Mouse (Mus musculus): ENCODE data around the gene Masp2.

The Masp2 gene

GRCm38 (mm10) chr4:148639455-148639854 lies 37.1 kb downstream of the Masp2 start:
- no peak for DNase-seq (ENCODE audit: low spot score)

- DNase-seq (ENCODE audit: low spot score): no peak
These were observed 38.8 kb downstream of the Masp2 start for GRCm38 (mm10) chr4:148641121-148641520.

- DNase-seq (ENCODE audit: low spot score): no peak
These were observed 41.2 kb downstream of the Masp2 start, which contains the start of gene Gm572 for GRCm38 (mm10) chr4:148643291-148644156. TSS of gene Gm572 (plus strand) at chr4:148643317.

- DNase-seq (ENCODE audit: low spot score): peak; percentile 78
These were observed 41.8 kb downstream of the Masp2 start for GRCm38 (mm10) chr4:148644157-148644511.

GRCm38 (mm10) chr4:148644926-148645325 lies 42.6 kb downstream of the Masp2 start:
- no peak for DNase-seq (ENCODE audit: low spot score)

GRCm38 (mm10) chr4:148646616-148647015 lies 44.3 kb downstream of the Masp2 start:
- no peak for DNase-seq (ENCODE audit: low spot score)

- DNase-seq (ENCODE audit: low spot score): no peak
These were observed 47.0 kb downstream of the Masp2 start for GRCm38 (mm10) chr4:148649309-148649708.

GRCm38 (mm10) chr4:148651045-148651444 lies 48.7 kb downstream of the Masp2 start:
- DNase-seq (ENCODE audit: low spot score): no peak

GRCm38 (mm10) chr4:148654701-148655398 lies 52.5 kb downstream of the Masp2 start:
- peak; percentile 56 for DNase-seq (ENCODE audit: low spot score)

GRCm38 (mm10) chr4:148656691-148657258 lies 54.4 kb downstream of the Masp2 start:
- DNase-seq (ENCODE audit: low spot score): peak; percentile 63

- DNase-seq (ENCODE audit: low spot score): no peak
These were observed 55.4 kb downstream of the Masp2 start for GRCm38 (mm10) chr4:148657776-148658175.

GRCm38 (mm10) chr4:148660174-148660573 lies 57.8 kb downstream of the Masp2 start:
- DNase-seq (ENCODE audit: low spot score): no peak

- DNase-seq (ENCODE audit: low spot score): no peak
These were observed 60.0 kb downstream of the Masp2 start for GRCm38 (mm10) chr4:148662168-148662965.

- no peak for DNase-seq (ENCODE audit: low spot score)
These were observed 61.0 kb downstream of the Masp2 start for GRCm38 (mm10) chr4:148663326-148663725.

- DNase-seq (ENCODE audit: low spot score): no peak
These were observed 61.7 kb downstream of the Masp2 start for GRCm38 (mm10) chr4:148664021-148664420.

All from testis, postnatal 14 days (tissue).